Mouse (Mus musculus) embryonic facial prominence, embryonic 15.5 days (tissue): ENCODE results near the gene Tsga13. TPM values are rescaled to one million over a fixed set of nuclear protein-coding genes. Genes with fewer than 3 reads are reported as not detected.

Source experiments
- ATAC-seq: fragments of 200-750 bp; cut with Nextera tagmentation; 2 replicates; pipeline ENCODE4 v1.8.0; 2017; ENCODE audit warnings: low read depth, moderate TSS enrichment; ENCODE audit not compliant: insufficient number of reproducible peaks, low FRiP score, low TSS enrichment
- H3K27ac ChIP-seq: fragments of 300-500 bp; sonication (generic); replicated peaks from 2 replicates; pipeline ENCODE4 v1.5.1; 2015; ENCODE audit warnings: mild to moderate bottlenecking, inconsistent platforms
- H3K27me3 ChIP-seq: fragments of 300-500 bp; sonication (generic); 2 replicates; pipeline ENCODE4 v1.6.1; 2015; ENCODE audit warnings: inconsistent platforms
- H3K36me3 ChIP-seq: fragments of 300-500 bp; sonication (generic); 2 replicates; pipeline ENCODE4 v1.6.1; 2015; ENCODE audit warnings: mild to moderate bottlenecking, inconsistent platforms
- H3K4me1 ChIP-seq: fragments of 300-500 bp; sonication (generic); 2 replicates; pipeline ENCODE4 v1.6.1; 2015; ENCODE audit warnings: inconsistent platforms
- H3K4me2 ChIP-seq: fragments of 300-500 bp; sonication (generic); replicated peaks from 2 replicates; pipeline ENCODE4 v1.6.1; 2015; ENCODE audit warnings: mild to moderate bottlenecking, inconsistent platforms
- H3K4me3 ChIP-seq: fragments of 300-500 bp; sonication (generic); replicated peaks from 2 replicates; pipeline ENCODE4 v1.5.1; 2015; ENCODE audit warnings: mild to moderate bottlenecking, inconsistent platforms
- H3K9ac ChIP-seq: fragments of 300-500 bp; sonication (generic); 2 replicates; pipeline ENCODE4 v1.6.1; 2015; ENCODE audit warnings: inconsistent platforms
- H3K9me3 ChIP-seq: fragments of 300-500 bp; sonication (generic); replicated peaks from 2 replicates; pipeline ENCODE4 v1.6.1; 2016; ENCODE audit warnings: inconsistent platforms
- WGBS: fragments of 180-500 bp; shearing (Covaris S2); methylation state at CpG from one replicate; pipeline ENCODE4 v1.1.7; 2015; 5-methylcytosine and 5-hydroxymethylcytosine counted together
- polyA plus RNA-seq: library from polyadenylated mRNA; unstranded; fragments of >200 nt; fragmentation: Nextera tagmentation; extraction: Ambion mirVana; gene quantifications from 2 replicates; pipeline ENCODE4 v1.2.1, GENCODE M21; 2015

Gene Tsga13
- polyA plus RNA-seq, result 0.29 TPM in 1 of 2 replicates, not detected in the other

DNA sequence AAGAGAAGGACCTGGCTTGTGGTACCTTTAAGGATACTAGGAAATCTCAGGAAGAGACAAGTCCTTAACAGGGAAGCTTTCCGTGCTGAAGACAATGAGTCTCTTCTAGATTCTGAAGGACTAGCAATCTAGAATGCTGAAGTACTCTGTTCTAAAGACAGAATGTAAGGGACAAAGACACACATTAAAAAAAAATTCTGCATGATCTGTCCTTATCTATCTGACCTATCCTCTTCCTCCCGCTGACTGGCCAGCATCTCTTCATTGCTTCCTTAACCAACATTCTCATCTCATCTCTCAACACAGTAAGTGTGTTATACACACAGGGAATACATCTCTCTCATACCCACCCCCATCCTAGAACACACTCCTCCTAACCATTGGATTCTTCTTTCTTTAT is at the start of gene Tsga13:
Tsga13 (minus strand) TSS at position 101 of the 400 bp plus-strand sequence.
- H3K4me2 ChIP-seq, result no peak within 1 kb of the TSS
- H3K9ac ChIP-seq, result no peak within 1 kb of the TSS
- 85% methylated on average over 2 of the region's 2 CpGs for WGBS
- H3K4me1 ChIP-seq, result no peaks in the 10 kb centered on the region
- H3K9me3 ChIP-seq, result no peaks in the 10 kb centered on the region
- H3K27ac ChIP-seq, result no peak within 1 kb of the TSS
- no peaks in the 10 kb centered on the region for H3K36me3 ChIP-seq
- no peak within 1 kb of the TSS for H3K4me3 ChIP-seq
- no peak for ATAC-seq
- no peaks in the 10 kb centered on the region for H3K27me3 ChIP-seq

GRCm38 (mm10) chr6:30958736-30959540 is 43.6 kb upstream of the Tsga13 start, which contains the start of gene Klf14:
Gene Klf14 (minus strand): TSS chr6:30959078.
- WGBS, result under 1% methylated on average over 75 of the region's 75 CpGs
- Histone ChIP-seq H3K9ac (peak within 1 kb of the TSS; percentile 21; the same call in 1 of the 2 replicates), H3K27me3 (peaks cover 47% of the 10 kb centered on the region), H3K27ac (peak within 1 kb of the TSS; percentile 51; the same call in 1 of the 2 replicates), H3K9me3 (peaks cover 25% of the 10 kb centered on the region), H3K36me3 (peaks cover 10% of the 10 kb centered on the region; the same call in 1 of the 2 replicates), H3K4me2 (peak within 1 kb of the TSS; percentile 72), H3K4me3 (peak within 1 kb of the TSS; percentile 54), H3K4me1 (peaks cover 9% of the 10 kb centered on the region; the same call in 1 of the 2 replicates)
- ATAC-seq, result peak; percentile 69

DNA sequence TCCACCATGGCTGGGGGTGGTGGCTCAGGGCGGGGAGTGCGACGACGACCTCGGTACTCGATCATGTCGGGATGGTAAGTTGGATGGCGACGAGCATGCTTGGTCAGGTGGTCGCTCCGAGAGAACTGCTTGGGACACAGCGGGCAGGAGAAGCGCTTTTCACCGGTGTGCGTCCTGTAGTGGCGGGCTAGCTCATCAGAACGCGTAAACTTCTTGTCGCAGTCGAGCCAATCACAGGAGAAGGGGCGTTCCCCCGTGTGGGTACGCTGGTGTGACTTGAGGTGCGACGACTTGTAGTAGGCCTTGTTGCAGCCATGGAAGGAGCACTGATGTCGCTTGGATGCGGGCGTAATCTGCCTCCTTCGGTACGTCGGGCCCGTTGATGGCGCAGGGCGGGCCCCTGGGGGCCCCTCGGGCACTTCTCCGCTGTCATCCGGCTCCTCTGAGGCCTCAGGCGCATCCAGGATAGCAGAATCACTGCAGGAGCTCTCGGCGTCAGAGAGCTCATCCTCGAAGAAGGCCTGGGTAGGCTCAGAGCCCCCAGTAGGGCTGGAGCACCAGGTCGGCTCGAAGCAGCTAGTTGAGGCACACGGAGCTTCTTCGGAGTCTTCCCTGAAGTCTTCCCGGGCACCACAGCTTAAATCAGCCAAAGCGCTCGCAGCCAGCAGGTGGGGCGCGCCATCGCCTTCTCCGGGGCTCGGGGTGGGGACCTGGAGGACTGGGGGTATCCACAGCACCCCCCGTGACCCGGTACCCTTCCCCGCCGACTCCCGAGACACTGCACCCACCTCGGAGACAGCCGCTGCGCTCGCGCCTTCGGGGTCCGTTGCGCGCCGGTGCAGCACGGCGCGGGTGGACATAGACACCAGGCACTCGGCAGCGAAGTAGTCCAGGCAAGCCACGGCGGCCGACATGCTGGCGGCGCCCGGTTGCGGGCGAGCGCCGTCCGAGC is 42.7 kb upstream of the Tsga13 start:
- H3K4me3 ChIP-seq, result peak overlapping the region; percentile 54

GRCm38 (mm10) chr6:30939264-30939663 is 23.9 kb upstream of the Tsga13 start:
- Histone ChIP-seq H3K9me3 (no peaks in the 10 kb centered on the region), H3K4me2 (no peak overlapping the region), H3K27ac (no peak overlapping the region), H3K4me3 (no peak overlapping the region), H3K27me3 (no peaks in the 10 kb centered on the region), H3K9ac (no peak overlapping the region), H3K36me3 (no peaks in the 10 kb centered on the region), H3K4me1 (no peaks in the 10 kb centered on the region)
- 61% methylated on average over 5 of the region's 5 CpGs for WGBS
- no peak for ATAC-seq

More for the DNA sequence above, 42.7 kb upstream of the Tsga13 start:
- H3K36me3 ChIP-seq, result peaks cover 10% of the 10 kb centered on the region; the same call in 1 of the 2 replicates
- peak overlapping the region; percentile 72 for H3K4me2 ChIP-seq
- H3K9ac ChIP-seq, result no peak overlapping the region
- peak overlapping the region; percentile 51; the same call in 1 of the 2 replicates for H3K27ac ChIP-seq
- H3K27me3 ChIP-seq, result peaks cover 40% of the 10 kb centered on the region
- peaks cover 25% of the 10 kb centered on the region for H3K9me3 ChIP-seq
- 3% methylated on average over 84 of the region's 84 CpGs for WGBS
- H3K4me1 ChIP-seq, result peaks cover 9% of the 10 kb centered on the region; the same call in 1 of the 2 replicates
- ATAC-seq, result no peak

DNA sequence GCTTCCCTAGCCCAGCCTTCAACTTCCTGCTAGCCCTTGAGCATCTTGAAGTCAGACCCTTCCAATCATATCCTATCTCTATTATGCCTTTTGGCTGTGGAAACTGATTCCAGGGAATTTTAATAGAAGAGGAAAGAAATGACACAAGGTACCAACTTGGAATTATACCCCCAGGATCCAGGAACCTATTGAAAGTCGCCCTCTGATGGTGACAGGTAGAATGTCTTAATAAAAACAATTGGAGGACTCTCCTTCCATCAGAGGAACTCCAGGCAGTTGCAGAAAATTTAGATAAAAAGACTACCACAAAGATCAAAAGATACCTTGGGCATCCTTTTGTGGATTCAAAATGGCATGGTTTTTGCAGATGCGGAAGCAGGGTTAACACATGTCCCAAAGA is 7.4 kb upstream of the Tsga13 start:
- H3K9ac ChIP-seq, result no peak overlapping the region
- 48% methylated on average over 2 of the region's 2 CpGs for WGBS
- 0 out of 2 replicates have a peak, but pooled peaks cover 6% of the 10 kb centered on the region for H3K4me1 ChIP-seq
- no peak overlapping the region for H3K27ac ChIP-seq
- H3K36me3 ChIP-seq, result no peaks in the 10 kb centered on the region
- no peak overlapping the region for H3K4me3 ChIP-seq
- H3K9me3 ChIP-seq, result no peaks in the 10 kb centered on the region
- no peaks in the 10 kb centered on the region for H3K27me3 ChIP-seq
- no peak overlapping the region for H3K4me2 ChIP-seq
- ATAC-seq, result no peak

GRCm38 (mm10) chr6:30921826-30922225 is 6.5 kb upstream of the Tsga13 start:
- no peak overlapping the region for H3K4me2 ChIP-seq
- no peak overlapping the region for H3K4me3 ChIP-seq
- H3K9me3 ChIP-seq, result no peaks in the 10 kb centered on the region
- no peaks in the 10 kb centered on the region for H3K27me3 ChIP-seq
- H3K4me1 ChIP-seq, result 0 out of 2 replicates have a peak, but pooled peaks cover 6% of the 10 kb centered on the region
- no peak overlapping the region for H3K9ac ChIP-seq
- no peaks in the 10 kb centered on the region for H3K36me3 ChIP-seq
- no peak overlapping the region for H3K27ac ChIP-seq
- WGBS, result 63% methylated on average over 9 of the region's 11 CpGs
- ATAC-seq, result no peak

DNA sequence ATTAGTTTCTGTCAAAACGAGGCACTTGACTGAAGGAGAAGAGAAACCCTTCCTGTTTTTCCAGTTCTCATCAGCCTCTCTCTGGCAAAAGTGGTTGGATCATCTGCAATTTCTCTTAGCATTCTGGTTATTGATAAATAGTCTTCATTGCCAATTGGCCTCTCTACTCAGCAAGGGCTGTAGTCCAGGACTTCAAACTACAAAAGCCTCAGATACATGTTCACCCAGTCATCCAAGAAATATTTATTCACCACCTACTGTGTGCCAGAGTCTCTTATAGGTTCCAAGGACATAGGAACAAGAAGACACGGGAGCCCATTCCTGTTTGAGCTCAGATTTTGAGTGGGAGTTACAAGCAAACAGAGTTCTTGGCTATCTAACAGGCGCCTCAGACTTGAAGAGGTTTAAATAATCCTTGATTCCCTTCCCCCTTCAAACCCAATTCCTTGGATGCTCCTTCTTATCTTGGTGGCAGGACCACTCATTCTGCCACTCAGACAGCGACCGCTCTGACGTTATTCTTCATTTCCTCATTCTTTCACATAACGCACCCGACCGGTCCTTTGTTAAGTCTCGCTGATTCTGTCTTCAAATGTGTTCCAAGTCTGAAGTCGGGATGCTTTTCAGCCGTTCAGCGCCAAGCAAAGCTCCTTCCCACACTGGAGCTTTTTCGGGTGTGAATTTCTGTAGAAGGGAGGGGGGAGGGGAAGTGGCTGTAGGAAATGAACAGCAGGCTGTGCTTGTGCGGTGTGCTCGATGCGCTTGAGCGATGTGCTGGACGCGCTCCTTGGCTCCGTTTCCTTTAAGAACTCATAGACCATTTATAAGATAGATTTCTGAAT is 5.7 kb upstream of the Tsga13 start:
- no peak overlapping the region for H3K9ac ChIP-seq
- no peaks in the 10 kb centered on the region for H3K9me3 ChIP-seq
- peak overlapping the region; percentile 20 for H3K4me3 ChIP-seq
- H3K36me3 ChIP-seq, result no peaks in the 10 kb centered on the region
- WGBS, result 44% methylated on average over 21 of the region's 21 CpGs
- no peak for ATAC-seq
- H3K4me1 ChIP-seq, result 0 out of 2 replicates have a peak, but pooled peaks cover 6% of the 10 kb centered on the region
- peak overlapping the region; percentile 46 for H3K4me2 ChIP-seq
- H3K27ac ChIP-seq, result no peak overlapping the region; the same call in 1 of the 2 replicates
- H3K27me3 ChIP-seq, result no peaks in the 10 kb centered on the region

DNA sequence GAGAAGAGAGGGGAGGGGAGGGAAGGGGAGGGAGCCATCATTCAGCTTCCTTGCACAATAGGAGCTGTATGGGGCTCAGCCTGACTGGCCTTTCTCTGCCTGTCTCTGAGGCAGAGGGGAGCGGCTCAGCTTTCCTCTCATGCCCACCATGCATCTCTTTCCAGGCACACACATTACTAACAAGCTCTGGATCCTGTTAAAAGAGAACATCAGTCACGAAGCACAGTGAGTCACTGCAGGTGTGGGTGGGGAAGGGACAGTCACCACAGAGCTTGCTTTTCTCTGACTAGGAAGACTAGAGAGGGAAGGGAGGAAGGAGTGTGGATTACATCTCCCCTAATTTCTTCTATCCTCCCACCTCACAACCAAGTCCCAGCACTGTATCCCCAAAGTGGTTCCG is 7.4 kb downstream of the Tsga13 start:
- Histone ChIP-seq H3K4me3 (no peak overlapping the region), H3K36me3 (no peaks in the 10 kb centered on the region)

GRCm38 (mm10) chr6:30904911-30905310 is 10.5 kb downstream of the Tsga13 start:
- H3K36me3 ChIP-seq, result no peaks in the 10 kb centered on the region
- no peaks in the 10 kb centered on the region for H3K9me3 ChIP-seq
- H3K27me3 ChIP-seq, result no peaks in the 10 kb centered on the region
- no peak overlapping the region for H3K4me2 ChIP-seq
- WGBS, result 72% methylated on average over 5 of the region's 5 CpGs
- no peak for ATAC-seq
- no peak overlapping the region for H3K9ac ChIP-seq
- no peak overlapping the region for H3K27ac ChIP-seq
- no peak overlapping the region for H3K4me3 ChIP-seq
- H3K4me1 ChIP-seq, result no peaks in the 10 kb centered on the region

More for the DNA sequence above, 7.4 kb downstream of the Tsga13 start:
- H3K27me3 ChIP-seq, result no peaks in the 10 kb centered on the region
- no peak overlapping the region for H3K4me2 ChIP-seq
- 42% methylated on average over 3 of the region's 3 CpGs for WGBS
- H3K9ac ChIP-seq, result no peak overlapping the region
- H3K9me3 ChIP-seq, result no peaks in the 10 kb centered on the region
- no peak overlapping the region for H3K27ac ChIP-seq
- ATAC-seq, result no peak
- no peaks in the 10 kb centered on the region for H3K4me1 ChIP-seq

DNA sequence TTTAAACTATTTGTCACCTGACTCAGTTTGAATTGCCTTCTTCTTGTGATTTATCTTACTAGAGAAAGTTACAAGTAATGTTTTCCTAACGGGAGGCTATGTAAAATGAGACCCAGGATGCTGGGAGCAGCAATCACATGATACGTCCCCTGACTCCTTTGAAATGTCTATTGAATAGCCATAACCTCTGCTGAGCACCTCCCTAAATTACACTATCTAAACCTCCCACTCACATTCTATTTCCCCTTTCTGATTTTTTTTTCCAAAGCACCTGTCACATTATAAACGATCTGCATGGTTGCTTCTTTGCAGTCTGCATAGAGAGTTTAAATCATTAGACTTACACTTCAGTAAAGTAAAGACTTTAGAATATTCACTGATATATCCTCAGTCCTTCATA is 11.3 kb downstream of the Tsga13 start:
- no peak overlapping the region for H3K4me2 ChIP-seq
- ATAC-seq, result no peak
- no peak overlapping the region for H3K27ac ChIP-seq
- WGBS, result 35% methylated on average over 3 of the region's 3 CpGs
- no peaks in the 10 kb centered on the region for H3K27me3 ChIP-seq
- H3K9me3 ChIP-seq, result no peaks in the 10 kb centered on the region
- no peak overlapping the region for H3K4me3 ChIP-seq
- H3K36me3 ChIP-seq, result no peaks in the 10 kb centered on the region
- H3K4me1 ChIP-seq, result no peaks in the 10 kb centered on the region
- H3K9ac ChIP-seq, result no peak overlapping the region
